Mouse (Mus musculus): ENCODE results near the gene Gm20823. TPM values are rescaled to one million over a fixed set of nuclear protein-coding genes. Genes with fewer than 3 reads are reported as not detected.
"Not testable (repeated sequence)": the region's sequence is repeated elsewhere in the genome, so short reads cannot be mapped to it uniquely, and the experiment has no call there.

Gm20823 gene
- not detected for total RNA-seq (2021)

GRCm38 (mm10) chrY:62464745-62465144 is at the start of gene Gm20823:
Gene Gm20823 (minus strand): TSS chrY:62464845.
- intact Hi-C loops (cut with DNase I); DNase-seq (ENCODE audit: extremely low spot score in 1 of 2, low spot score in 2 of 2): not testable (repeated sequence)

All from left cerebral cortex, postnatal 10 days (tissue).